Mouse (Mus musculus) left cerebral cortex, adult 2 months (tissue): ENCODE measurements around the gene Surf4. TPM values are rescaled to one million over a fixed set of nuclear protein-coding genes. Genes with fewer than 3 reads are reported as not detected.

ENCODE experiments used
- DNase-seq, 2 experiments: peaks; one replicate each; pipeline ENCODE4 v3.0.0; 2021 to 2022; ENCODE audit warnings: low spot score in 2 of 2, mixed read lengths in 1 of 2; ENCODE audit errors: extremely low spot score in 1 of 2
- H3K27ac ChIP-seq: fragments of 200-600 bp; 2 replicates; pipeline ENCODE4 v1.8.1; 2022
- H3K4me3 ChIP-seq: fragments of 200-600 bp; 2 replicates; pipeline ENCODE4 v1.8.1; 2022
- CTCF ChIP-seq: fragments of 200-600 bp; IDR thresholded peaks from 2 replicates; pipeline ENCODE4 v1.8.1; 2022; ENCODE audit warnings: antibody characterized with exemption, mild to moderate bottlenecking, moderate library complexity
- intact Hi-C: fragments of 180-260 bp; cut with DNase I; formaldehyde crosslinking; loops from one replicate; pipeline ENCODE4 v1.15.1; 2025
- total RNA-seq, 2 experiments: library from RNA; stranded (reverse); gene quantifications; 2 replicates each; pipeline ENCODE4 v1.2.3; 2021

The Surf4 gene
- total RNA-seq, 2 experiments from 2014 or later = 46.6 to 50.0 TPM

DNA sequence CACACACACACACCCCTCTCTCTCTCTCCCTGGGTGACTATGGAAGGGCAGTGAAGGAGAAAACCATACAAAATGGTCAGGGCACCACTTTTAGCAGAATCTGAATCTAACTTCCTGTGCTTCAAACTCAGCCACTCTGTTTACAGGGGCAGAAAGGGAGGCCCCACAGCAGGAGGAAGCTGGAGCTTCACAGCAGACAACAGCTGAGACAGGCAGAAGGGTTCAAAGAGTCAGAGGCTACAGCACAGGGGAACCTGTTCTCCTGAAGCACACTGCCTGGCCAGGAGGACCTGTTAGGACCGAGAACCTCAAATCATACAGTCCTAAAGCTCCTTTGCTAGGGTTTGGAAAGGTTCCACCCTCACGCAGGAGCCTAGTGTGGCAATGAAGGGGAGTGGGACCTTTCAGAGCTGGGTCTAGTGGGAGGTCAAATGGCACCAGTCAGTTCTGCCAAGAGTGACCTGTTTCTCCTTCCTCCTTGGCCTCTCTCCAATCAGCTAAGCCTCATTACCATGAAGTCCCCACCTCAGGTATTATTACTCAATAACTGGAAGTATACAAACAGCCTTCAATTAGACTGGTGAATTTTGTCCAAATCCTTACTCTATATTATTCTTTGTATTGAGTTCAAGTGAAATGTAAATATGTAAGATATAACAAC is 21.1 kb upstream of the Surf4 start:
- H3K4me3 ChIP-seq = no peak overlapping the region
- H3K27ac ChIP-seq = no peak overlapping the region
- no peak for TF ChIP-seq CTCF
- intact Hi-C loops = no loop called here
- no peak for DNase-seq

DNA sequence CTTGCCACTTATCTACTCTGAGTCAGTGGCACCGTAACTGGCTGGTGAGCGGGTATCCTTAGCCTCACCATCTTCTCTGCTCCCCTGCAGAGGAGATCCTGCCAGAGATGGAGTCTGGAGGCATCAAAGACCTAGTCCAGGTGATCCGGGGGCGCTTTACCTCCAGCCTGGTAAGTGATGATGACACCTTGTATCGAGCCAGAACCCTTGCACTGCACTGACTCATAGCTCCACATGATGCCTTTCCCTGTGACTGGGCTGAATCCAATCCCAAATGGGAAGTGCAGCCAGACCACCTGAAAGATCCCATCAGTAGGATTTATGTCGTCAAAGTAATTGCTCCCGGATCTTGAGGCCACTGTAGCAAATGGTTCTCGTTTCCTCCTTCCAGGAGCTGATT is 19.1 kb upstream of the Surf4 start:
- H3K4me3 ChIP-seq = no peak overlapping the region
- no peak for TF ChIP-seq CTCF
- no peak for DNase-seq
- no peak overlapping the region for H3K27ac ChIP-seq
- intact Hi-C loops = no loop called here

DNA sequence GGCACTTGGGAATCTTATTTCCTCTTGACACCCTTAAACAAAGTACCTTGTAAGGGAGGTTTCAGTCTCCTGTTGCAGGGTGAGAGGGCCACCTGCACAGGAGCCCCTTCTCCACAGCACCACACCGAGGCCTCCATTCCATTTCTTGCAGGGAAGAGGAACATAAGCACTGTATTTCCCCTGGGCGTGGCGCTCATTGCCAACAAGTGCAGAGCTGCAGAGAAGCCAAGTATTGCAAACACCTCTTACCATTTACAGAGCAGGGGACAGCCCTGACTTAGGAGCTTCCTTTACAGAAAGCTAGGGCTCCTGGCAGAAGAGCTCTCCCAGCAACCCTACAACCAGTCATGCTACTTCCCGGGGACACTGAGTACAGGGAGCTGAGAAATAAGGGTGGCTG is 18.5 kb upstream of the Surf4 start:
- TF ChIP-seq CTCF = no peak
- DNase-seq = no peak
- intact Hi-C loops = no loop called here
- Histone ChIP-seq H3K4me3 (no peak overlapping the region), H3K27ac (no peak overlapping the region)

DNA sequence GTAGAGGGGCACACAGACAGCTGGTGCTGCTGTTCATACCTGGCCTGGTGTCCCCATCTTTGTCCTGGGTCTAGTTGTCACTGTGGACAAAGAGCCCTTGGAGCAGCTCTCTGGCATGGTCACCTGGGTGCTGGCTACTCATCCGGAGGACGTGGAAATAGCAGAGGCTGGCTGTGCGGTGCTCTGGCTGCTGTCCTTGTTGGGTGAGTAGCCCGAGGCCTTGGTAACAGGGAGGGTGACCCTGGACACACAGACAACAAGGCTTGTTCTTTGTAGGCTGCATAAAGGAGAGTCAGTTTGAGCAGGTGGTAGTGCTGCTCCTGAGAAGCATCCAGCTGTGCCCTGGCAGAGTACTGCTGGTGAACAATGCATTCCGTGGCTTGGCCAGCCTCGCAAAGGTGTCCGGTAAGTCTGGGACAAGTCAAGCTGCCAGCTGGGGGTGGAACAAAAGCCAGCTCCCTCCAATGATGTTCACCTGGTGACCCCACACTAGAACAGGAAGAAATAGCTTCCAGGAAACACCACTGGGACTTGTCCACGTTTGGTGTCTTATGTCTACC is 17.7 kb upstream of the Surf4 start:
- no peak for TF ChIP-seq CTCF
- intact Hi-C loops = no loop called here
- H3K4me3 ChIP-seq = no peak overlapping the region
- H3K27ac ChIP-seq = no peak overlapping the region
- DNase-seq = no peak

DNA sequence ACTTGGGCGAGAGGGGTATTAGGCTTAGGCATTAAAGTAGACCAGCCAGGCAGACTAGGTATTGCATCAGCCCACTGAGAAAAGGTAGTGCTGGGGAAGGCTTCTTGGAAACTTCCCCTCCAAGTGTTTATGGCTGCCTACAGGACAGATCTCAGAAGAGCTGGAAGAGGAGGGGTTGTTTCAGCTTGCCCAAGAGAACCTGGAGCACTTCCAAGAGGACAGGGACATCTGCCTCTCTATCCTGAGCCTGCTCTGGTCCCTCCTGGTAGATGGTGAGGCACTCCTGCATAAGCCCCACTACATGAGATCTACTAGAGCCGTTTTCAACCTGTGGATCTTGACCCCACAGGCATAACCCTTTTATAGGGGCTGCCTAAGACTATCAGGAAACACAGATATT is 16.7 kb upstream of the Surf4 start:
- DNase-seq = no peak
- H3K4me3 ChIP-seq = no peak overlapping the region
- no peak for TF ChIP-seq CTCF
- no peak overlapping the region for H3K27ac ChIP-seq
- intact Hi-C loops = no loop called here

DNA sequence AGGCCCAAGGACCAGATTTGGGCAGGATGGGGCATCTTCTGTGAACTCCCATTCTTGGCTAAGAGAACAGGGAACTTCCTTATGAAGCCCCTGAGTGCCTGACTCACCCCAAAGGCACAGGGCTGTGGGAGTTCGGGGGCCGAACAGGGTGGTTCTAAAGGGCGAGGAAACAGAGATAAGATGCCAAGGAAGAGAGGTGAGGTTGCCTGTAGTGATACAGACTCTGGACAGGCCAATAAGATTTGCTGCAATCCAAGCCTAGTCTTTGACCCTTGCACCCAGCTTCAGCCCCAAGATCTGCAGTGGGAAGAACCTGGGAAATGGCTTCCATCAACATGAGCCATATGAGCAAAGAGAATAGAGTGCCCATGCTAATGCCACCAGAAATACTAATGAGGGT is 9.5 kb upstream of the Surf4 start:
- intact Hi-C loops = no loop called here
- no peak for DNase-seq
- no peak overlapping the region for H3K27ac ChIP-seq
- TF ChIP-seq CTCF = no peak
- no peak overlapping the region for H3K4me3 ChIP-seq

DNA sequence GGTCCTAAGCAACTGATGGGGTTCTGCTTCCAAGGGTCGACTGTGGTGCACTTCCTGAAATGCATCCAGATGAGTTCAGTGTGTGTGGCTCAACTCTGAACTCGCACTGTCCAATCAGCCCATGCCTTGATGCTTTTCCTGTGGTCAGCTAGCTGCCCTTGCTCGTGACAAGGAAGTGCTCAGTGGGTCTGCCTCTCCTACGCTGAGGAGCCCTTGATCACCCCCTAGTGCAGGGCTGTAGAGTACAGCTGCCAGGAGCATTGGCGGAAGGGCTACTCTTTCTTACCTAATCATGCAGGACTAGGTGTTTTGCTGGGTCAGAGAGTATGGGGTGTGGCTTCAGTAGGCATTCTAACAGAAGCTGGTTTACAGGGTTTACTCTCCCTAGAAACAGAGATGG is 7.8 kb upstream of the Surf4 start:
- no peak for DNase-seq
- Histone ChIP-seq H3K27ac (no peak overlapping the region), H3K4me3 (no peak overlapping the region)
- intact Hi-C loops = no loop called here
- no peak; the same call in 1 of the 2 replicates for TF ChIP-seq CTCF

DNA sequence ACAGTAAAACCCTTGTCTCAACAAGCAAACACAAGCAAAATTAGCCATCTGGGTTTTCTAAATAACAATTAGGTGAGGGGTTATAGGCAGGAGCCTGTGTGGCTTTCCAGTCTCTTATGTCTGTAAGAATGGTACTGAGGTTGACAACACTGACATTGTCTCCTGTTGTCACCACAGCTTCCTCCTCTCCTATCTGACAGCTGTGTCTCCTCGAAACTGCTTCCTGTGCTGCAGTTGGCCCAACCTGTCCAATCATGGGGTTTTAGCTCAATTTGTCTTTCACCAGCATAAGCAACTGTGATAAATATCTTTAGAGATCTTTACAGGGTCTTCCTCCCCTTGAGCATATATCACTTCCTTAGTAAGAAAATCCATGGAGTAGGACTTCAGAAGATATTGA is 2.7 kb upstream of the Surf4 start:
- no peak for DNase-seq
- Histone ChIP-seq H3K4me3 (no peak overlapping the region), H3K27ac (no peak overlapping the region)
- intact Hi-C loops = no loop called here
- TF ChIP-seq CTCF = no peak

DNA sequence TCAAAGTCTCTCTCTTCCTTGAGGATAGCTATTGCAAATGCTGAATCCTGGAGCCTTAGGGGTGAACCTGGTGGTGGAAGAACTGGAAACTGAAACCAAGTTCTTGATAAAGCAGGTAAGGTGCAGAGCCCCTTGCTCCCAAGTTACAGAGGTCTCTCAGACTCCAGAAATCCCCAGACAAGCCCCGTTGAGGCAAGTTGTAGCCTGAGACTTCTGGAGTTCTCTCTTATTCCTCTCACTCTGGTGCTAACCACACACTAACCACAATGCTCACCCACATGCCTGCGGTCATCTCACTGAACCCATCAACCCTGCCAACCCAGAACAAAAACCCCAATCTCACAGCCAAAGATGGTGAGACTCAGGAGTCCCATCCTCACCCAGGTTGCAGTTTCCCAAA is 1.6 kb upstream of the Surf4 start:
- no peak for TF ChIP-seq CTCF
- no peak for DNase-seq
- intact Hi-C loops = loop anchor here (2.0 kb wide), 1 partner anchor 28 kb away; no protein-coding TSS in a partner anchor
- Histone ChIP-seq H3K27ac (no peak overlapping the region), H3K4me3 (no peak overlapping the region)

DNA sequence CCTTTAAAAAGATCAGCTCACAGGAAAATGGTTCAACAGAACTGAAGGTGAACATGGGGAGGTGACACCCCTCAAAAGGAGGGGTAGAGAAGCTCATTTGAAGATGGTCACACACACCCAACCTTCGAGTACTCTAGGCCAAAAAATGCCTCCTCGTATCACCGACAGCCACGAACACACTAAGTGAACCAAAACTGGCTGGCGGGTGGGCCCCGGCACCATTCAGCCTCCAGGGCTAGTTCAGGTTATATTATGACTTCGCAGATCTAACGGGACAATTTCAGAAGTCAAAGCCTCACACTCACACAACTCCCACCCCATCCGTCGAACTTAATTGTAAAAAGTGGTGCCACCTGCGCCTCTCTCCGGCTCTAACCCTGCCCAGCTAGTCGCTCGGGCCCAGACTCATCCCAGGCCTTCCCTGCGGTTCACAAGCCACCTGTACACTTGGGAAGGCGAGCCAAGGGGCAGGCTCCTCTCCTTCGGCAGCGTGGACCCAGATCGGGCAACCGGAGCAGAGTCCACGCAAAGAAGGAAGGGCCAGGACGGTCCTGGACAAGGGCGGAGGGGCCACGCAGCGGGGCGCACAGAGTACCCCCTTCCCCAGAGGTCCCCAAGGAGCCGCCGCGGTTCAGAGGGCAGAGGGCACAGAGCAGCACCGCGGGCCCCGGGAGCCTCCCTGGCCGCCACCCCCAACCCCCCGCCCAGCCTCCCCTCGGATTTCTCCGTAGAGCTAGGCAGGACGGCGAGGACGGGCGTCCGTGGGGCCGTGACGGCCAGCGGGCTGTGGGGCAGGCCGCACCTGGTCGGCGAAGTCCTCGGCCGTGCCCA is 1.0 kb downstream of the Surf4 start:
- H3K4me3 ChIP-seq = peak overlapping the region; percentile 96
- no peak for TF ChIP-seq CTCF
- intact Hi-C loops = loop anchor here (1.0 to 5.0 kb wide), 5 partner anchors 16 to 305 kb away; partner anchors contain the start of genes Med22, Rpl7a, Slc2a6 and Surf1
- peak; percentile 21 to 23 for DNase-seq
- peak overlapping the region; percentile 91 for H3K27ac ChIP-seq

DNA sequence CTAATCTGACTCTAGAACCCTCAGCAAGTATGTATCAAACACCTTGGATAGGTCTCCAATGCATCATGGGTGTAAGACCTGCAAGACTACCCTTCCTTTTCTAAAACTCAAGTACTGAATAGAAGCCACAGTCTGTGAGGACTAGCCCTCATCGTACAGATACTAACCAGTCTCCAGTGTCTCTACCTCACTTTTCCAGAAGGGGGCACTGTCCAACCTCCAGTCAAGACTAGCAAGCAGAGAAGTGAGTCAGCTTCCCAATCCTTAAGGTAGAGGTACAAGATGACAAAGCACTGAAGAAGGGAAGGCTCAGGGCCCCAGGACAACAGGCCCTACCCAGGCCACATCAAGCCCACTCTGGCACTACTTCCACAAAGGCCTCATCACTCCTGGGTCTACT is 3.3 kb downstream of the Surf4 start:
- intact Hi-C loops = loop anchor here (5.0 kb wide), 1 partner anchor 97 kb away; the partner anchor contains the start of gene Slc2a6
- H3K4me3 ChIP-seq = no peak overlapping the region
- peak; percentile 59 to 62 for DNase-seq
- TF ChIP-seq CTCF = peak; percentile 75
- no peak overlapping the region for H3K27ac ChIP-seq

DNA sequence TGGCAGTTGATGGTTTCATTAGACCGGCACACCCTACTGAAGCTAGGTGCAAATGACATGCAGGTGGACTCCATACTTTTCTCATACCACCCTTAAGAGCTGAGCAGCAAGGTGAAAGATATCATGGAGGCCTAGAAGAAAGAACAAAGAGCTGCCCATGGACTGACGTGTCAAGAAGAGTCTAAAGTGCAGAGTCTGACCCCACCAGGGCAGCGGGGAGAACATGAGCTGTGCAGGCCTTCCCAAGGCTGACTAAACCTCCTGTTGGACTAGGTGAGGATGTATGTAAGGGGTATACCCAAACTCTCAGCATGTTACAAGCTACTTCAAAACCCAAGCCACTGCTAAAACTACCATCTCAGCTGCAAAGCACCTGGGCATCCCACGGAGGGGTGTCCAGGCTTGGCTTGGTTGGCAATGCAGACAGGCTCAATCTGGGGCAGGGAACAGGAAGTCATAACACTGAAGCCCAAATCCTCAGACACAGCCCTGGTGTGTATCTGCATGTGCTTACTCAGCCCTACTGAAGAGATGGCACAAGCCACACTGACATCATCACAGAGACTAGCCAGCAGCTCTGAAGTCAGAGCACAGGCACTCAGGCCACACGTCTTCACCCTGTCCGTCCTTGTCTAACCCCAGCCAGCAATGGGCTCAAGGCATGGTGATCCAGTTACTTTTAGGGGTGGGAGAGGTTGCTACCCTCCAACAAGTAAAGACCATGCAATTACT is 5.8 kb downstream of the Surf4 start:
- intact Hi-C loops = no loop called here
- DNase-seq = no peak
- Histone ChIP-seq H3K4me3 (no peak overlapping the region), H3K27ac (no peak overlapping the region)
- no peak for TF ChIP-seq CTCF
